ENCODE assay signal across 8 mouse cellular contexts in the genomic region with DNA sequence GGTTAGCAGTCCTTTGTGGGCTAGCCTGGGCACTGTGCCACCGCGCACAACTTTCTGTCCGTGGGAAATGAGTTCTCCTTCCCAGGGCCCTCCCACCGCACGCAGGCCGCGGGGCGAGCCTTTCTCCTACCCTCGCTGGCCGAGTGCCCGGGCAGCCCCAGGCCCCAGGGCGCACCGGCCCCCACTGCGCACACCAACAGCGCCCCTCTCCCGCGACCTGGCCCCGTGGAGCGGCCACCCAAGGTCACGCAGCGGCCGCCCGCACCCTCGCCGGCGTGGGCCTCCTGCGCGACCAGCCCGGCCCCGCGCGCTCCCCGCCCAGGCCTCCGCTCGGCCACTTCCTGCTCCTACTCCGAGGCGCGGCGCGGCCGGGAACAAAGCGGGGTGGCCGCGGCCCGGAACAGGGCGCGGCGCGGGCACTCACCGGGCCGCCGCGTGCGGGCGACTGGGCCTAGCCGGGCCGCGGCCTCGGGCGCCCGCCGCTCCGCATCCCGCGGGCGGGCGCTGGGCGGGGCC. TPM values are rescaled to one million over a fixed set of nuclear protein-coding genes. Genes with fewer than 3 reads are reported as not detected.
DNase-seq lines count a peak whose midpoint lies in the region; ATAC-seq lines count a peak whose summit lies in the region.

No protein-coding gene starts in this region.

- DNase-seq in cerebellum, adult 11-12 months, result peak; percentile 76
- peak; percentile 49 for DNase-seq in CD4-positive helper T cell, adult 2 months (ENCODE audit: low read depth, low spot score)
- peak; percentile 49 to 58 for DNase-seq in cerebellum, postnatal 36 days
- DNase-seq in heart, postnatal 14 days, result peak; percentile 65 to 66
- peak; percentile 60 for DNase-seq in limb, embryonic 11.5 days (ENCODE audit: low spot score)
- DNase-seq in thymus, postnatal 25 days, result peak; percentile 47

- H3K4me3 ChIP-seq in limb, embryonic 11.5 days (ENCODE audit: low read depth, low read length), result peak overlapping the region; percentile 92
- peak overlapping the region; percentile 95 for H3K4me3 ChIP-seq in midbrain, embryonic 13.5 days (replicated peaks)

- peaks cover 14% of the 10 kb centered on the region for H3K36me3 ChIP-seq in limb, embryonic 11.5 days (ENCODE audit: control insufficient read depth, insufficient read depth, low read length)
- H3K36me3 ChIP-seq in midbrain, embryonic 13.5 days, result peaks cover 28% of the 10 kb centered on the region

- WGBS in limb, embryonic 11.5 days, result under 1% methylated on average over 68 of the region's 68 CpGs
- under 1% methylated on average over 44 of the region's 68 CpGs for WGBS in midbrain, embryonic 13.5 days

- ATAC-seq in cerebellum, adult (ENCODE audit: insufficient number of reproducible peaks, low FRiP score, low TSS enrichment), result no peak
- 0 out of 2 replicates have a peak, but pooled peaks have one; percentile 18 for ATAC-seq in limb, embryonic 11.5 days (ENCODE audit: insufficient number of reproducible peaks, low FRiP score, low TSS enrichment, low read depth)
- peak; percentile 7 for ATAC-seq in midbrain, embryonic 13.5 days

- peak overlapping the region; percentile 85 for H3K27ac ChIP-seq in limb, embryonic 11.5 days (replicated peaks; ENCODE audit: low read depth, low read length)
- H3K27ac ChIP-seq in midbrain, embryonic 13.5 days, result peak overlapping the region; percentile 95

- peaks cover 11% of the 10 kb centered on the region for H3K27me3 ChIP-seq in limb, embryonic 11.5 days (ENCODE audit: control insufficient read depth, insufficient read depth, low read length)
- H3K27me3 ChIP-seq in midbrain, embryonic 13.5 days, result peaks cover 12% of the 10 kb centered on the region

- peak overlapping the region; percentile 88 for H3K4me2 ChIP-seq in limb, embryonic 11.5 days (ENCODE audit: low read depth, severe bottlenecking)
- H3K4me2 ChIP-seq in midbrain, embryonic 13.5 days (replicated peaks), result peak overlapping the region; percentile 94

- H3K9me3 ChIP-seq in limb, embryonic 11.5 days (ENCODE audit: control insufficient read depth, low read length), result no peaks in the 10 kb centered on the region
- no peaks in the 10 kb centered on the region for H3K9me3 ChIP-seq in midbrain, embryonic 13.5 days

- H3K9ac ChIP-seq in limb, embryonic 11.5 days (ENCODE audit: low read length), result peak overlapping the region; percentile 99
- peak overlapping the region; percentile 100 for H3K9ac ChIP-seq in midbrain, embryonic 13.5 days (replicated peaks)

- peaks cover 32% of the 10 kb centered on the region for H3K4me1 ChIP-seq in limb, embryonic 11.5 days (ENCODE audit: control insufficient read depth, insufficient read depth, low read length)
- peaks cover 68% of the 10 kb centered on the region for H3K4me1 ChIP-seq in midbrain, embryonic 13.5 days (replicated peaks)

- intact Hi-C loops in heart, postnatal 14 days (cut with DNase I), result loop anchor here (2.0 kb wide), 1 partner anchor 15 kb away; no protein-coding TSS in a partner anchor

RNA-seq across cellular contexts. Expression of a gene that starts 1.1 kb away (rescaled TPM):
- 100 to 1,000 TPM; 217 to 237 TPM for total RNA-seq in heart, postnatal 14 days (2021)
- polyA plus RNA-seq in limb, embryonic 11.5 days (2014; fragmentation: Nextera tagmentation; extraction: Ambion mirVana), result 95.4 and 113 TPM in 2 replicates
- polyA plus RNA-seq in midbrain, embryonic 13.5 days (2015; fragmentation: Nextera tagmentation; extraction: Ambion mirVana), result 55.9 and 61.1 TPM in 2 replicates

RNA-seq across cellular contexts. Expression of a gene that starts 5.0 kb away (rescaled TPM):
- 1 to 10 TPM; 5.8 to 7.2 TPM for total RNA-seq in heart, postnatal 14 days (2021)
- 0.82 and 1.6 TPM in 2 replicates for polyA plus RNA-seq in limb, embryonic 11.5 days (2014; fragmentation: Nextera tagmentation; extraction: Ambion mirVana)
- 2.8 and 3.3 TPM in 2 replicates for polyA plus RNA-seq in midbrain, embryonic 13.5 days (2015; fragmentation: Nextera tagmentation; extraction: Ambion mirVana)

RNA-seq across cellular contexts. Expression of a gene that starts 29.2 kb away (rescaled TPM):
- total RNA-seq in heart, postnatal 14 days (2021), result 10 to 100 TPM; 25.4 to 30.9 TPM
- 294 TPM in 2 replicates for polyA plus RNA-seq in limb, embryonic 11.5 days (2014; fragmentation: Nextera tagmentation; extraction: Ambion mirVana)
- 83.0 and 96.5 TPM in 2 replicates for polyA plus RNA-seq in midbrain, embryonic 13.5 days (2015; fragmentation: Nextera tagmentation; extraction: Ambion mirVana)

RNA-seq across cellular contexts. Expression of a gene that starts 46.6 kb away (rescaled TPM):
- 1 to 10 TPM; 8.6 to 9.9 TPM for total RNA-seq in heart, postnatal 14 days (2021)
- polyA plus RNA-seq in limb, embryonic 11.5 days (2014; fragmentation: Nextera tagmentation; extraction: Ambion mirVana), result 9.5 and 9.6 TPM in 2 replicates
- polyA plus RNA-seq in midbrain, embryonic 13.5 days (2015; fragmentation: Nextera tagmentation; extraction: Ambion mirVana), result 20.2 and 22.0 TPM in 2 replicates

RNA-seq across cellular contexts. Expression of a gene that starts 53.8 kb away (rescaled TPM):
- 100 to 1,000 TPM; 119 to 129 TPM for total RNA-seq in heart, postnatal 14 days (2021)
- polyA plus RNA-seq in limb, embryonic 11.5 days (2014; fragmentation: Nextera tagmentation; extraction: Ambion mirVana), result 4.4 and 5.1 TPM in 2 replicates
- 1.1 and 1.5 TPM in 2 replicates for polyA plus RNA-seq in midbrain, embryonic 13.5 days (2015; fragmentation: Nextera tagmentation; extraction: Ambion mirVana)
